Mouse (Mus musculus) retina, embryonic 14.5 days (tissue): ENCODE results near the gene Ric3.
"Not testable (repeated sequence)": the region's sequence is repeated elsewhere in the genome, so short reads cannot be mapped to it uniquely, and the experiment has no call there.

ENCODE experiments used
- DNase-seq: peaks from one replicate; pipeline ENCODE4 v3.0.0-alpha.2; 2015; ENCODE audit warnings: low spot score

Ric3 gene

DNA sequence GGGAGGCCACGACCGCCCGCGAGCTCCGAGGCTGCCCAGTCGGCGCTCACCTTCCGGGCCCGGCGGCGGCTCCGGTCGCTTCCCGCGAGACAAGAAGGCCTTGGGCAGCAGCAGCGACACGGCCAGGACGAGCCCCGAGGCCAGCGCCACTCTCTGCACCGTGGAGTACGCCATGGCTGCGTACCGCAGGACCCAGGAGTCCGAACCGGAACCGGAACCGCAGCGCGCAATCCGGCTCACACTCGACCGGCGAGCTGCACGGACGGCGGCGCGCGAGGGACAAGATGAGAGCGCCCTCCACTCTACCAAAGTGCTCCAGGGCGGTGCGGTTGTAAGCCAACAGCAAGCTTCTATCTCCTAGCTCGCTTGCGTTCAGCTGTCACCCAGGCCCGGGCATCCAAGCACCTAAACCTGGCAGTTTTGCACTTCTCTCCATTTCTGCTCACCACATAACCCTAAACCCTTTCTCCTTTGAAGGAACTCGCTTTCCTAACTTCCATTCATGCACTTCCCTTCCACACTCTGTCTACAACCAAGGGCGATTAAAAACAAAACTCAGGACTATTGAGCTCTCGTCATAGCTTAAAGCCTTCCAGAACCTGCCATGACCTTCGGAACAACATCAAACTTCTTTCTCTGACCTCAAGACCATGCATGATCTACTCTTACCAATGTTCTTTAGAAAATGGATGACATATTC, at the start of gene Ric3:
Gene Ric3, minus strand, starts transcription at position 219 of the 700 bp plus-strand sequence.
- DNase-seq = peak; percentile 78

DNA sequence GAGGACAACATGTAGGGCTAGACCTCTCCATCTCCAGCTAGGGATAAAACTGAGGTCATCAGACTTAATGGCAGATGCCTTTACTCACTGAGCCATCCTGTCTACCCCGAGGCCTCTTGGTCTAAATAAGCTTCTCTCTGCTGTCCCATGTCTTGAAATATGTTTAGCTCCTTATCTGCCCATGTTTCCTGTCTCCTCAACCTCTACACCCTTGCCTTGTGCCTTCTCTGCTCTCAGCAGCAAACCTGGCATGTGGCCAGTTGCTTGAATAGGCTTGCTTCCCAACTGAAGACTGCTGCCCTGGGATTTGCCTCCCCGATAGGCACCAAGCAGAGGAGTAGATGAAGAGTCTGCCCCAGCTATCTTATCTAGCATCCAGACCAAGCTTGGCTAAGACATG, 48.4 kb upstream of the Ric3 start:
- DNase-seq = no peak

DNA sequence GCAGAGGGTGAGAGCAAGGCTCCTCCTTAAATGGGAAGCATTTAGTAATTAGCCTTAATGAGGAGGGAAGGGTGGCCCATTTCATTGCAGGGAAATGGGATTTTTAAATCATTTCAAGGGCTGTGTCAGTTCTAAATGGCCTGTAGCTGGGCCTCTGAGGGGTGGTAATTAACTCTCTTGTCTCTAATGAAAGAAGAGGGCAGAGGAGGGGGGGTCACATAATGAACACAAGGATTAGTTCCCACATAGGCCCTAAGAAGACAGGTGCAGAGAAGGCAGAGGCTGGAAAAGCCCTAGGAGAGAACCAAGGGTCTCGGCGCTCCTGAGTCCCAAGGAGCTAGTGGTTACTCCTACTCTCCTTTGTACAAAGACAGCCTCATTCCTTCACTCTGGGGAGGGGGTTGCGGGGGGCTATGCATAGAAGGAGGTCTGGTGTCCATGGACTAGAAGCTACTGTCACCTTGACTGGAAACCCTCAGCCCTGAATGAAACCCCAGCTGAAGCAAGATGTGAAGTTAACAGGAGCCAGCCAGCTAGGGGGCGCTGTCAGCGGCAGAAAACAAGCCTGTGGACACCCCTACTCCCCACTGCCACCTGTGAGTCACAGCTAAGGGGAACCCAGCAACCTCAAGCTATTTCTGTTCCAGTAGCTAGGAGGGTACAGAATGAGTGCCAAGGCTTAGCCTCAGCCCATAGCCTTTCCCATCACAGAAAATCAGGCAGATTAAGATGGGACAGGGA, 47.0 kb upstream of the Ric3 start:
- DNase-seq = peak; percentile 19

DNA sequence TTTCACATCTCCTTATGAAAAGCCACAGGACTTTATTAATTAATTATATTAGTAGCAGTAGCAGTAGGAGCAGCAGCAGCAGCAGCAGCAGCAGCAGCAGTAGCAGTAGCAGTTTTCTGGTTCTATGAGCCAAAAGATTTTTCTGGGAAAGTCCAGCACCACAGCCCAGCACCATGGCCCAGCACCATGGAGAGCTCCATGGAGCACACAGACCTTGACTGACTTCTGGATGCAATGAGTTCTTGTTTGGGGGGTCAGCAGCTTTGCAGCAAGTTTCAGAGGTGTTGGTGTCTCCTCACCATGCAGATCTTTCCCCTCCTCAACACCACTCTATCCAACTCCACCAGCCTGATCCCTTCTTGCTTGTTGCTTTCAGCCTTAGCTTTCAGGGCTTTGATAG, 46.3 kb upstream of the Ric3 start:
- peak; percentile 59 for DNase-seq

DNA sequence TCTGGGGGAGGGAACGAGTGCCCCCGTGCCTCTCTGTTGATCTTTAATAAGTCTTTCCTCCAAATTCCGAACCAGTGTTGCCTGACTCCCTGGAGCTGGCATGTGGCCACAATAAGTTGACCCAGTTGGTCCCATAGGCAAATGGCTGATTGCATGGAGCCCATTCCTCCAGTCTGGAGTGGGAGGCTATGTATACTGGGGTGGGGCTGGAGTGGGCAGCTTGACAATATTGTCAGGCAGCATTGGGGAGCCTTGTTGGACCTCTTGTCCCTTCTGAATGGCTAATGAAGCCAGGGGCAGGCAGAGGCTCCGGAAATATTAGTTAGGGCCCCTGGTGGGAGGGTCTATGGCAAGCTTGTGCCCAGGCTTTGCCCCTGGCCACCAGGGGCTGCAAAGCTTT, 32.8 kb upstream of the Ric3 start:
- peak; percentile 37 for DNase-seq

DNA sequence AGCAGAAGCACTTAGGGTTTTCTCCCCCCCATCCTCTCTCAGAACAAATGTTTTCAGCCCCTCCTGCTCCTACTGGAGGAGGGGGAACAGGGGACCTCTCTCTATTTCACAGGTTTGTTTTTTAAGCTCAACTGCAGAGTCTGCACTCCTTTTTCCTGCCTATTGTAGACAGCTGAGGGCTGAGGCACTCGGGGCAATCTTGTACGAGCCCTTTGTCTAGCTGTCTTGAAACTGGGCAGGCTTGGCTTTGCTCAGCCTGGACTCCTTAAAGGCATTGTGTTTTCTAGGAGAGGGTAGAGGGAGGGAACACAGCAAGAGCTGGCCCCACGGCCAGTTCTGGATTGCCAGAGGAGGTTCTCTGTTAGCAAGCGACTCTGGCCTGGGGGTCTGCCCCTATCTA, 32.4 kb upstream of the Ric3 start:
- not testable (repeated sequence) for DNase-seq

DNA sequence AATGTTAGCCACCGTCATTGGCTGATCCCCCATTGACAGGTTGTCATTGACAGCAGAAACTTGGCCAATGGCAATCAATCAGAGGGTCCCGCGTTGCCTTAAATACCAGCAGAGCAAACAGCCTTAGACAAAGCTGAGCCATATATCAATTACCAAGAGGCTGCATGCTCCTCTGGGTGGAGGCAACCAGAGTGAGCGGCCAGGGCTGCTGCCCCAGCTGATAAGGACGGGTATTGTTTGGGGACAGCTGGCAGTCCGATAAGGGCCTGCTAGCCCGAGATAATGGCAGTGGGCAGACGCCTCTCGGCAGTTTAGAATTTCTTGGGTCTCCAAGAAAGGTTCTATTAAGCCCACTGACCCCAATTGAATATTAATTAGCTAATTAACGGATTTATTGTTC, 31.8 kb upstream of the Ric3 start:
- DNase-seq = peak; percentile 78

DNA sequence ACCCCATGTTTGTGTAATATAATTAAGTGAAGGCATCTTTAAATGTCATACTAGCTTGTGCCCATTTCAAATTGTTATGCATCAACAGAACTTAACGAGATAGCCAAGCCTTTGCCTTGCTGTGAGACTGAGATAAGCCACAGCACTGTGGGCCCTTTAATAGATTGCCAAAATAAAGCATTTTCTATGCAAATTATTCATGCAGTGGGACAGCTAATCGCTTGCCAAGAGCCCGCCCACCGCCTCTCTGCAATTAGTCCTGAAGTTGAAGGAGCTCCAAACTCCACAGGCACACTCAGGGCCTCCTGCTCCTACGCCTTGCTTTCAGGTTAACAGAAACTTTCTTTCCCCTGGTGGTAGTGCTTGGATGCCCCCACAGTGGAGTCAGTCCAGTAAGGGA, 27.9 kb upstream of the Ric3 start:
- DNase-seq = no peak

DNA sequence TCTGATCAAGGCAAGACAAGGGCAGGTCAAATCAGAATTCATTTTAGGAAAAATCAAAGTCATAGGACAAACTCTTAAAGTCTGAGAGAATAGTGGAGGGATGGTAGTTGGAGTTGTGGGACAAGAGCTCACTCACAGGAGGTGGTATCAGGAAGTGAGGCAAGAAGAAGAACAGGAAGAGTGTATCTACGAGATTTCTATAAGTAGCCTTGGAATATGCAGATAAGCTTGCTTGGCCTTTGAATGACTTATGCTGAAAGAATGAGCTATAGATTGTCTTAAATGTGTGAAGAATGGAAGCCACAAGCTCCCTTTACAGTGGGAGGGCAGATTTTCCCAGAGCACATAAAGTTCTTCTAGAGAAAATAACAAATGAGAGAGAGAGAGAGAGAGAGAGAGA, 21.8 kb upstream of the Ric3 start:
- no peak for DNase-seq

DNA sequence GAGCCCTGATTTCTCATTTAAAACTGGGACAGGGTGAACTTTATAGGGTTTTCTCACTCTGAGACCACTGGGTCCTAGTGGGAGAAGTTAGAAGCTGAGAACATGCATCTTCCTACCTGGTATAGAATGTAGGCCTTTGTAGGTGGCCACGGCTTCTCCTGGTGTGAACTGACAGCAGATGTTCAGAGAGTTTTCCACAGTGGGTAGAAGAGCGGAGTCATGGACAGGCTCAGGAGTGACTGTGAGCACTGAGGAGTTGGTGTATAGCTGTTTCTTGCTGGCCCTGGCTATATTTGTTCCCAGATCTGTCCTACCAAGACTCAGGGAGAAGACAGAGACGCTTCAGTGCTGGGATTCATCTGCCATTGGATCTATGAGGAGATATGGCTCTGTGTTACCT, 18.0 kb upstream of the Ric3 start:
- DNase-seq = no peak

DNA sequence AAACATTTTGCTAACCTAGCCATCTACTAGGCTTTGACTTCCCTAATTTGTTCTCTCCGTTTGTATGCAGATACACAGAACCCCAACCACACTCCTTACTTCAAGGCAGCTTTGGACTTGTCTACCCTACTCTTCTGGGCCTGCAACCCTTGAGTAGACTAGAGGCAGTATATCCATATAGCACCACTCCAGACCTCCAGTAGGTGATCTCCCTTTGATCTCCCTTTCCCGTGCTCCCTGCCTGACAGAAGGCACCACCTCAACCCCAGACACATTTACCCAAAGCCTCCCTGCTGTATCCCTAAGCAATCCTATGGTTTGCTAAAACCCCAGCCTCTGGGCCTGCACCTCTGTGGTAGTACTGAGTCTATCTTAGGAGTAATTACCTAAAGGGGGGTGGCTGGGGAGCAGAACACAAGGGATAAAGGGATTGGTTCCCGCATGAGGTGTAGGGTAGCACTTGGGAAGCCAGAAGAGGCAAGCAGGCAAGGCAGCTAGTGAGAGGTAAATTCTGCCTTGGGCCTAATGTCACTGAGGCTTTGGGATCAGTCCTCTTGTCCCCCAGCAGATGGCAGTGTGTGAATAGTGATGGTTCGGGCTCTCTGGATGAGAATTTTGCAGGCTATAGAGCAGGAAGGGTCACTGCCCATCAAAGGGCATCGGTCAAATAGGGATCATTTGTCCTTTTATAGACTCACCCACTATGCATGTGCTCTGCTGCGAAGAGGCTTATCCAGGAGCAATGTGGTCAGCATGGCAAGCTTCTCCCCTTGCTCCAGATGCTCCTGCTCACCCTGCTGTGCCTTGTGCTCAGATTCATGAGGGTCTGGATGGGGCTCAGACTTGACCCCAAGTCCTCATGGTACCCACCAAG, 15.3 kb upstream of the Ric3 start:
- DNase-seq = peak; percentile 82

DNA sequence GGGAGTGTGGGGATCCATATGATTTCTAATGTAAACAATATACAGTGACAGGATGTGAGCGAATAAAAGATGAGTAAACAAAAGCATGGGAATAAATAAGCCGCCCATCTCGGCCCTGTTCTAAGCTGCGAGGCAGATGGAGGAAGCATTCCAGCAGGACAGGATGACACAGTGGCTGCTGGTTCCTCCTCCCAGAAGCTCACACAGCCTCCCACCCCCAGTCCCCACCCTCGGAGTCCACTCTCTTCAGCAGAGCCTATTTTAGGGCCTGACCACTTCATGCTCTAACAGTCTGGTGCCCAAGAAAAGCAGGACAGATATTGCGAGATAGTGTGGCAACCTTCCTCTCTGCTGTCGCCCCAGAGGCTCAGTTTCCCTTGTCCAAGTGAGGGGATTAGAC, 14.1 kb upstream of the Ric3 start:
- DNase-seq = no peak

DNA sequence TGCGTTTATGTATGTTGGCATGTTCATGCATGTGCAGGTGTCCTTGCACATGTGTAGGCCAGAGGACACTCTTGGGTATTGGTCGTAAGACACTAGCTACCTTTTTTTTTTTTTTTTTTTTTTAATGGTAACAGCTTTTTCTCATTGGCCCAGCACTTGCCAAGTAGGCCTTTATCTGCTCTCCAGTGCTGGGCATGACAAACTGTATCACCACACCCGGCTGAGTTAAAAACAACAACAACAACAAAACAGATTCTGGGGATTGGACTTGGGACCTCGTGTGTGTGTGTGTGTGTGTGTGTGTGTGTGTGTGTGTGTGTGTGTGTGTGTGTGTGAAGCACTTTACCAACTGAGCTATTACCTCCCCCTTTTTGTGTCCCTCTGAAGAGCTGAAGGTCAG, 13.5 kb upstream of the Ric3 start:
- no peak for DNase-seq

DNA sequence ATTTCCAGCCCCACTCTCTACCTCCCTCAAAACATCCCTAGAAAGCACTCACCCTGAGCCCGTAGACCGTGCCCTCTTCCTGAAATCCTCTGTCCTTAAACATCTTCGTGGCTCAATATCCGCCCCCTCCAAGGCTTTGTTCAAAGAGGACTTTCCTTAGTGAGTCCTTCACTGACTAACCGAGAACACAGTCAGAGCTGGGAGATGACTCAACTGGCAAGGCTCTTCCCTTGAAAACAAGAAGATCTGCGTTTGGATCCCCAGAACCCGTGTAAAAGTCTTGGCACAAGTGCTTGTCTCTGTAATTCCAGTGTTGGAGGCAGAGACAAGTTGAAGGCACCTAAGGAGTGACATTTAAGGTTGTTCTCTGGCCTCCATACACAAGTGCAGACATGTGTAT, 11.2 kb upstream of the Ric3 start:
- DNase-seq = no peak

DNA sequence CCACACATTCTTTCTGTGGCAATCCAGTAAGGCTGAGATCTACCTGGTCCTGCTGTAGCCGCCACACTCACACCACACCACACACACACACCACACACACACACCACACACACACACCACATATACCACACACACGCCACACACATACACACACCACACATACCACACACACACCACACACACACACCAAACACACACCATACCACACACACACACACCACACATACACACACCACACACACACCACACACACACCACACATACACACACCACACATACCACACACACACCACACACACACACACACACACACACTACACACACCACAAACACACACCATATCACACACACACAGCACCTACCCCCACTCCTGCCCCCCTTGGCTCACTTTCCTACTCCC, 8.2 kb upstream of the Ric3 start:
- DNase-seq = not testable (repeated sequence)

DNA sequence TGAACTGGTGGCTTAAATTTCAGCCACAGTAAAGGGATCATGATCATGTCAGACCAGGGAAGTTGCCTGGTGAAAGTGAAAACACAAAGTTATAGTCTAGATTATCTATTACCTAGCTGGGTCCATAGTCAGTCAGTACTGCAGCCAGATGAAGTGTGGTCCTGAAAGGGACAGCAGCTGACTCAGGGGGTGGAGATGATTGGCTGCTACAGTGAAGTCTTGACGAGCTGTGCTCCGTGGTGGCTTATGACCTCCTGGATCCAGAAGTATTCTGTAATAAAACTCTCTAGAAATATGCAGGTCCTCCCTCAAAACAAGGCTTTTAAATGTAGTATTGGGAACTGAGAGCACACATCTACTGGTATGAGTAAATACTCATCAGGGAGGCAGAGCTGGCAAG, 3.8 kb upstream of the Ric3 start:
- no peak for DNase-seq

DNA sequence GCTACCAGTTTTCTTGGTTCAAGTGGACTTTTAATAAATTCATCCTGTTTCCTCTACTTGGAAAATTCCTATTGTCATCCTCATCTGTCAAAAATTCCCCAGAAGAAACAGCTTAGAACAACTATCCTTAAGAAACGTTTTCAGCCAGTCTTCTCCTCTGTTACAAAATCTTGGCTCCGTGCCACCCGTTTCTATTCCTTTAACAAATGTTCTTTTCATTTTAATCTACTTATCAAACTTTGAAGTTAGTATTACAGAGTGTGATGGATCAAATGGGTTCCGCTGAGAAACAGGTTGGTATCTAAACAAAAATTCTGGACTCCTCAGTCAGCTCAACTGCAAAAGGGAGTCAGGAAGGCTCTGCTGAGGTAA, 668 bp upstream of the Ric3 start:
- DNase-seq = no peak

DNA sequence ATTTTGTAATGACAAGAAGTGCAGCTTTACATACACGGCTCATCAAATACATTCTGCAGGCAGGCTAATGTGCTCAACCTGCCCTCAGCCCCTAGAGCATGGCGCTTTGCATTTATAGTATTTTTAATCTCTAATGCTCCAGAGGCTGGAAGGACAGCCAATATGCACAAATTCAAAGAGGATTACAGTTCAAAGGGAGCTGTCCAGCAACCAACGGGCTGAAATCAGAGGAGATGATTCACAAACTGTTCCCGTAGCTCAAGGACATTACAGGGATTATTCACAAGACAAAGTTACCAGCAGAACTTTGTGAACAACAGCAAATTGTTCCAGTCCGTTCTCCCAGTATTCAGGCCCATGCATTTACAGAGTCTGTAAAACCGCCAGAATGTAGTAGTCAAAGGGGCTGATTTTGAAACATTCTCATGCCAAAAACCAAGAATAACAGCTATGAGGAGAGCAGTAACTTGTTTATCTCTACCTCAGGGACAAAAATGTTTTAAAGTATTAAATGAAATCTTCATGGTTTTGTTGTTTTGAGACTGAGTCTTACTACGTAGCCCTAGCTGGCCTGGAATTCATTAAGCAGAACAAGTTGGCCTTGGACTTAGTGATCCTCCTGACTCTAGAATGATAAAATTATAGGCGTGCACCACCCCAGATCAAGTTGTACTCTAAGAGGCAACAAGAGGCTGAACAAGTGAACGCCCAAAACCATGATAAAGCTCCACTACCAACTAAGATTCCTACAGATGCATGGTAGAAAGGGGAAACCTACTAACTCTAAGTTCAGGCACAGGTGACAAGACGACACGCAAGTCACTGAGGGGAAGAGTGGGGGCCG, 640 bp downstream of the Ric3 start:
- DNase-seq = peak; percentile 67

DNA sequence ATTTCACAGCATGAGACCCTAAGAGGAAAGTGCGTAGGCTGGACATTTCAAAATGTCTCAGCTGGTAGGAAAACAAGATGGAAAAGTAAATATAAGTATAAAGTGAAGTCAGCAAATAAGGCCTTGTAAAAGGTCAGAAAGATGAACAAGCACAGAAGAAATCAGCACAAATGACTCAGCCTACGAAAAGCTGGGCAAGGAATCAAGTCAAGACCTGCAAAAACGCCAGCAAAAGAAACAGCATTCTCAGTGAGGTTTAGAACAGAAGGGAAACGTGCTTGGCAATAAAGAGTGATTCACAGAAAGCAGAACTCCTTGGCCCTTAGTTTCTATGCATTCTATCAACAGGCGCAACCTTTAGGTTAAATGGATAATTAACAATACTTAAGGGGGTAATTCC, 10.8 kb downstream of the Ric3 start:
- DNase-seq = no peak

DNA sequence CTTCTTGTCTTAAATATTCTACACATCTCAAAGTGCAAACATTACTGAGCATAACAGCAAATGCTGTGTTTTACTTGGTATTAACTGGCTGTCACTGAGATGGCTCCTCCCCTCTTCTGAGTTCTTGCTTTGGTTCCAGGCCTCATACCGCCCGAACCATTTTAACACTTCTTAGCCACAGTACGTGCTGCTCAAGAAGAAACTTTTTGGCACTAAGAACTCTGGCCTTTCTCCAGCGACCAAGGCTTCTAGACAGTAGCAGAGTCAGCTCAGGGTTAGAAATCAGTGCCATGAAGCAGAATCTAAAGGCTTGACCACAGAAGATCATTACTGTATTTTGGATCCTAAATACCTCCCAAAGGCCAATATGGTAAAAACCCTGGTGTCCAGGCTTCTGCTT, 13.5 kb downstream of the Ric3 start:
- DNase-seq = no peak

DNA sequence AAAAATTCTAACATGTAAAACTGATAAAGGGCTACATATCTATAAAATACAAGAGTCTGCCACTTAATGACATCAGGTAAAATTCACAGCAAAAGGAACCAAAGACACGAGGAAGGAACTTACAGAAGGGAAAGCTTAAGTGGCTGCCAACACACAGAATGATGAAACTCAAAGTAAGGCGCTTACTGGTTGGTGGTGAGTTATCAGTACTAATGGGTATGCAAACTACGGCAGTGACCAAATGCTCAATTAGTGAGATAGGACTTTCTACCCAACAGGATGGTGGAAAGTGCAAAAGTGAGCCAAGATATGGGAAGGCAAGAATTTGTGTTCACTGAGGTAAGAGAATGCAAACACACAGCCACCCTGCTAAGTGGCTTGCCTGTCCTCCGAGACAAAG, 23.6 kb downstream of the Ric3 start:
- DNase-seq = no peak

DNA sequence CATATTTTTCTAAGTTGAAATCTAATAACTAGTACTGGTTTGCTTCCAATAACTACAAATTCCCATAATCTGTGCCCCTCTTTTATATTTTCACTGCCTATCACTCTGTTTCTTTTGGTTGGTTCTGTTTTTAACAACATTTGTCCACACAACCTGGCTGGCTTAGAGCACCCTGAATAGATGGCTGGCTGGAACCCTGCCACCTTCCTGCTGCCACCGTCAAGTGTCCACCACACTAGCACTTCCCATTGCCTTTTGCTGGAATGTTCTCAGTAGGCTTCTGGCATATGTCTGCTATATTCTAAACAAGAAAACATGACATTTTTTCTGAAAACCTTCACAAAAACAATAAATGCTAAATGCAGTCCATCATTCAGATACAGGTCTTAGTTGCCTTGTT, 32.3 kb downstream of the Ric3 start:
- DNase-seq = no peak
